ENCODE assay signal across 13 mouse cellular contexts in genomic region chr13:117033676-117034308, GRCm38 (mm10). TPM values are rescaled to one million over a fixed set of nuclear protein-coding genes. Genes with fewer than 3 reads are reported as not detected.
A peak's percentile ranks its signal among the peaks of the same experiment; 100 is the strongest.
DNase-seq lines count a peak whose midpoint lies in the region; ATAC-seq and TF ChIP-seq lines count a peak whose summit lies in the region.
"Had no signal": no experiment of that assay in that cellular context is flagged by ENCODE, and none has a peak within 500 bp of the region (broad histone marks: within the 10 kb centered on the region; RNA-seq: fewer than 3 reads in every experiment).

No protein-coding gene starts in this region.

- no peaks in the 10 kb centered on the region for H3K27me3 ChIP-seq in midbrain, embryonic 13.5 days
- H3K27me3 ChIP-seq: hindbrain, embryonic 15.5 days; limb, embryonic 12.5 days had no signal

- H3K9me3 ChIP-seq in midbrain, embryonic 13.5 days = no peaks in the 10 kb centered on the region
- H3K9me3 ChIP-seq: hindbrain, embryonic 15.5 days; limb, embryonic 12.5 days had no signal

- no peaks in the 10 kb centered on the region for H3K4me1 ChIP-seq in lung, adult 2 months (ENCODE audit: control insufficient read depth, insufficient read depth, low read length)
- no peaks in the 10 kb centered on the region for H3K4me1 ChIP-seq in midbrain, embryonic 13.5 days (replicated peaks)
- H3K4me1 ChIP-seq: hindbrain, embryonic 15.5 days; limb, embryonic 12.5 days had no signal

- H3K36me3 ChIP-seq in midbrain, embryonic 13.5 days = no peaks in the 10 kb centered on the region
- H3K36me3 ChIP-seq: hindbrain, embryonic 15.5 days; limb, embryonic 12.5 days had no signal

- no peak for DNase-seq in lung, adult 2 months
- no peak for DNase-seq in lung, postnatal 10 days
- peak; percentile 35 for DNase-seq in CD4-positive, CD25-positive, alpha-beta regulatory T cell, adult 2 months (ENCODE audit: low read depth, low spot score)
- peak; percentile 57 for DNase-seq in naive thymus-derived CD4-positive, alpha-beta T cell, adult 2 months (ENCODE audit: low read depth)
- no peak for DNase-seq in kidney, adult 11 months
- no peak for DNase-seq in testis, postnatal 10 days (ENCODE audit: low spot score)
- DNase-seq: adrenal gland, postnatal 36 days; cerebellum, adult 2 months; right cerebral cortex, postnatal 25 days had no signal

- H3K27ac ChIP-seq in midbrain, embryonic 13.5 days = no peak overlapping the region
- H3K27ac ChIP-seq: hindbrain, embryonic 15.5 days; limb, embryonic 12.5 days had no signal

- H3K4me2 ChIP-seq in midbrain, embryonic 13.5 days (replicated peaks) = no peak overlapping the region
- H3K4me2 ChIP-seq: hindbrain, embryonic 15.5 days; limb, embryonic 12.5 days had no signal

- ATAC-seq in hematopoietic stem cell, adult 5-6 weeks (replicated peaks in 1 of 2; ENCODE audit: insufficient read depth in 1 of 2, low FRiP score in 2 of 2, low TSS enrichment in 1 of 2, low read depth in 1 of 2, poor library complexity in 2 of 2, severe bottlenecking in 2 of 2) = peak; percentile 79
- no peak for ATAC-seq in midbrain, embryonic 13.5 days

- TF ChIP-seq POLR2A in lung, adult 2 months (IDR thresholded peaks at IDR 0.05; ENCODE audit: borderline replicate concordance, extremely low read depth, low read depth, low read length) = no peak

- 82% methylated on average over 5 of the region's 5 CpGs for WGBS in lung, adult 2 months
- 88% methylated on average over 5 of the region's 5 CpGs for WGBS in midbrain, embryonic 13.5 days

- peak overlapping the region; percentile 15 for H3K4me3 ChIP-seq in lung, adult 2 months (replicated peaks; ENCODE audit: extremely low read depth, low read depth, low read length)
- H3K4me3 ChIP-seq in midbrain, embryonic 13.5 days (replicated peaks) = no peak overlapping the region
- H3K4me3 ChIP-seq: hindbrain, embryonic 15.5 days; limb, embryonic 12.5 days had no signal

- TF ChIP-seq CTCF in lung, adult 2 months (IDR thresholded peaks at IDR 0.05; ENCODE audit: insufficient read depth, low read length) = no peak

- H3K9ac ChIP-seq in midbrain, embryonic 13.5 days (replicated peaks) = no peak overlapping the region
- H3K9ac ChIP-seq: hindbrain, embryonic 15.5 days; limb, embryonic 12.5 days had no signal

RNA-seq across cellular contexts. Expression of gene Parp8, which starts 8.5 kb away (rescaled TPM):
- 6.6 and 9.6 TPM in 2 replicates for polyA plus RNA-seq in lung, adult 2 months (2012; rRNA removed)
- 76.8 and 100 TPM in 2 replicates for total RNA-seq in hematopoietic stem cell, adult 5-6 weeks (2017)
- 21.2 and 22.0 TPM in 2 replicates for polyA plus RNA-seq in midbrain, embryonic 13.5 days (2015; fragmentation: Nextera tagmentation; extraction: Ambion mirVana)

Comparison
In these comparisons a context has a peak if more than half of its experiments do, and no peak if none do; other contexts are left out.
1. DNase-seq: peak in CD4-positive, CD25-positive, alpha-beta regulatory T cell, adult 2 months (single experiment) and naive thymus-derived CD4-positive, alpha-beta T cell, adult 2 months (single experiment); none in lung, adult 2 months (single experiment), lung, postnatal 10 days (single experiment), kidney, adult 11 months (single experiment) and testis, postnatal 10 days (single experiment).